Mouse (Mus musculus): Measurements from ENCODE around the gene Adpgk. TPM values are rescaled to one million over a fixed set of nuclear protein-coding genes. Genes with fewer than 3 reads are reported as not detected.

The Adpgk gene
- total and polyA plus RNA-seq, 2 experiments from 2014 or later: 10.1 to 17.4 TPM

- TF ChIP-seq CTCF (IDR thresholded peaks at IDR 0.05; ENCODE audit: low read depth) (peak; percentile 80), EP300 (IDR thresholded peaks at IDR 0.05; ENCODE audit: low read depth) (no peak)
- H3K4me1 ChIP-seq (ENCODE audit: control insufficient read depth, insufficient read depth): no peaks in the 10 kb centered on the region
- H3K4me2 ChIP-seq (ENCODE audit: low read depth, low read length): peak overlapping the region; percentile 30; the same call in 1 of the 2 replicates
- H3K27me3 ChIP-seq (ENCODE audit: control insufficient read depth, insufficient read depth, low read length): no peaks in the 10 kb centered on the region
- H3K27ac ChIP-seq (ENCODE audit: low read depth): no peak overlapping the region
- WGBS: 53% methylated on average over 17 of the region's 27 CpGs
- no peak overlapping the region for H3K9ac ChIP-seq (replicated peaks; ENCODE audit: low read depth, low read length)
- DNase-seq (ENCODE audit: low spot score) (peak; percentile 49), ATAC-seq (ENCODE audit: insufficient read depth, low read depth) (peak; percentile 76; the same call in 1 of the 2 replicates)
- H3K36me3 ChIP-seq (replicated peaks; ENCODE audit: control insufficient read depth, insufficient read depth, low read length): no peaks in the 10 kb centered on the region
- no peaks in the 10 kb centered on the region for H3K9me3 ChIP-seq (replicated peaks; ENCODE audit: control insufficient read depth, low read length)
- no peak overlapping the region for H3K4me3 ChIP-seq (ENCODE audit: low read depth, low read length)
Observed at GRCm38 (mm10) chr9:59281871-59282682, 9.3 kb upstream of the Adpgk start.

DNA sequence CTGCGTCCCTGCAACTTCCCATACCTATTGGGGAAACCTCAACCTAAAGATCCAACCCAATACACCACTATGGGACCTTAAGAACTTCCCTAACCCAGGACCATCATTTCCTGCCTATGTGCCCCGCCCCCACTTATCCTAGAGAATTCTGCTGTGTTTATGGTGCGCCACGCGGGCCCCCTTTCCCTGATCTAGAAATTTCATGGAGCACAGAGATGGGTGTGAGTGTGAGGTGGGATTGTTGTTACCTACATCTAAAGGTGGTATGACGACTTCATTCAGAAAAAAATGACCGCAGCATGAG, 8.7 kb upstream of the Adpgk start:
- H3K4me3 ChIP-seq (ENCODE audit: low read depth, low read length): no peak overlapping the region
- H3K4me1 ChIP-seq (ENCODE audit: control insufficient read depth, insufficient read depth): no peaks in the 10 kb centered on the region
- peak overlapping the region; percentile 30; the same call in 1 of the 2 replicates for H3K4me2 ChIP-seq (ENCODE audit: low read depth, low read length)
- no peak for DNase-seq (ENCODE audit: low spot score)
- TF ChIP-seq CTCF (IDR thresholded peaks at IDR 0.05; ENCODE audit: low read depth) (no peak), EP300 (IDR thresholded peaks at IDR 0.05; ENCODE audit: low read depth) (no peak)
- H3K9ac ChIP-seq (replicated peaks; ENCODE audit: low read depth, low read length): no peak overlapping the region
- no peaks in the 10 kb centered on the region for H3K36me3 ChIP-seq (replicated peaks; ENCODE audit: control insufficient read depth, insufficient read depth, low read length)
- no peak overlapping the region for H3K27ac ChIP-seq (ENCODE audit: low read depth)
- no peaks in the 10 kb centered on the region for H3K9me3 ChIP-seq (replicated peaks; ENCODE audit: control insufficient read depth, low read length)
- H3K27me3 ChIP-seq (ENCODE audit: control insufficient read depth, insufficient read depth, low read length): no peaks in the 10 kb centered on the region
- WGBS: 39% methylated on average over 7 of the region's 7 CpGs
- no peak for ATAC-seq (ENCODE audit: insufficient read depth, low read depth)

GRCm38 (mm10) chr9:59285614-59286013, 5.7 kb upstream of the Adpgk start:
- TF ChIP-seq EP300 (IDR thresholded peaks at IDR 0.05; ENCODE audit: low read depth): no peak
- Histone ChIP-seq H3K4me3 (ENCODE audit: low read depth, low read length) (no peak overlapping the region), H3K9ac (replicated peaks; ENCODE audit: low read depth, low read length) (no peak overlapping the region), H3K27ac (ENCODE audit: low read depth) (no peak overlapping the region), H3K36me3 (replicated peaks; ENCODE audit: control insufficient read depth, insufficient read depth, low read length) (no peaks in the 10 kb centered on the region), H3K4me2 (ENCODE audit: low read depth, low read length) (no peak overlapping the region), H3K4me1 (ENCODE audit: control insufficient read depth, insufficient read depth) (peaks cover 7% of the 10 kb centered on the region; the same call in 1 of the 2 replicates), H3K9me3 (replicated peaks; ENCODE audit: control insufficient read depth, low read length) (no peaks in the 10 kb centered on the region), H3K27me3 (ENCODE audit: control insufficient read depth, insufficient read depth, low read length) (no peaks in the 10 kb centered on the region)
- 60% methylated on average over 6 of the region's 6 CpGs for WGBS
- DNase-seq (ENCODE audit: low spot score) (no peak), ATAC-seq (ENCODE audit: insufficient read depth, low read depth) (no peak)

DNA sequence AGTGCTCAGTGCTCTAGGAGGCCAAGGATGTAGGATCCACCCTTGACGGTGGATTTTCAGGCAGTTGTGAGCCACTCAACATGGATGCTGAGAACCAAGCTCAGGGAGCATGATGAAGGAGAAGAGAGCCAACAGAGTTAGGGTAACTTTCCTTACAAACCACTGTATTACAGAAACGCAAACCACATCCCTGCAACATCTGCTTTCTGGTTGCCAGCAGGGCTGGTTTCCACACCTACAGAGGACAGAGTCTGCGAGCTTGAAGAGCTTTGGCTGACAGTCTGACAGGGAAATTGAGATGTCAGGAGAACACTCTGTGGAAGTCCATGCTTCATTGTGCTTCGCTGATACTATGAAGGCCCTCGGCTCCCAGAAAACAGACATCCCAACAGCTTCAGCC, 3.3 kb upstream of the Adpgk start:
- Histone ChIP-seq H3K27me3 (ENCODE audit: control insufficient read depth, insufficient read depth, low read length) (no peaks in the 10 kb centered on the region), H3K36me3 (replicated peaks; ENCODE audit: control insufficient read depth, insufficient read depth, low read length) (no peaks in the 10 kb centered on the region), H3K9ac (replicated peaks; ENCODE audit: low read depth, low read length) (no peak overlapping the region), H3K4me1 (ENCODE audit: control insufficient read depth, insufficient read depth) (peaks cover 11% of the 10 kb centered on the region; the same call in 1 of the 2 replicates), H3K27ac (ENCODE audit: low read depth) (no peak overlapping the region), H3K4me3 (ENCODE audit: low read depth, low read length) (no peak overlapping the region), H3K4me2 (ENCODE audit: low read depth, low read length) (no peak overlapping the region), H3K9me3 (replicated peaks; ENCODE audit: control insufficient read depth, low read length) (no peaks in the 10 kb centered on the region)
- no peak for DNase-seq (ENCODE audit: low spot score)
- no peak for TF ChIP-seq CTCF (IDR thresholded peaks at IDR 0.05; ENCODE audit: low read depth)
- no peak for TF ChIP-seq EP300 (IDR thresholded peaks at IDR 0.05; ENCODE audit: low read depth)
- no peak for ATAC-seq (ENCODE audit: insufficient read depth, low read depth)
- 49% methylated on average over 5 of the region's 5 CpGs for WGBS

DNA sequence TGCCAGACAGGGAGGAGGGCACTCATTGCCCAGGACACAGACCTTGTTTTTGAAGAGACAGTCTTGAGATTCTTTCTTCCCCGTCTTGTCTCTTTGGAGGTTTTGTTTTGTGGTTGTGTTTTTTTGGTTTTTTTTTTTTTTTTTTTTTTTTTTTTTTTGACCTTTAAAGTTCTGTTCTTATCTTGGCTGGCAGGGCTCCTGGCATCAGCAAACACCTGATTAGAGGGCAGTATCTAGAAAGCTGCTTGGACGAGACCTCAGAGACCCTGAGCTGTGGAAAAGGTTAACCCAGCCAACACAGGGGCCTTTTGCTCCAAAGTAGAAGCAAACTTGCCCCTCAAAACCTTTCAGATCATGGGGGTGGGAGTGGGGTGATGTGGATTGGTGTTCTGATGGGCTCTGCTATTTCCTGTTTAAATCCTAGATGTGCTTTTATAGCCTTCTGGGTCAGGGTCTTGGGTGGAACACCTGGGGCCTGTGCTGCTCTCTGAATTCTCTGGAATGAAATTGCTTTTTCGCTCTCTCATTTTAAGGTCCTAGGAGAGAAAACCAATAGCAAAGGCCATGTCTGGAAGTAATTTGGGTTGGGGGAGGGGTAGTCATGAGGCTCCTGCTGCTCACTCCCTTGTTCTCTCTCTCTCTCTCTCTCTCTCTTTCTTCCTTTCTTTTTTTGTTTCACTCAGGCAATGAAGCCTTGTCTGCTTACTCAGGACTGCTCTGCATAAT, 2.5 kb upstream of the Adpgk start:
- Histone ChIP-seq H3K9me3 (replicated peaks; ENCODE audit: control insufficient read depth, low read length) (no peaks in the 10 kb centered on the region), H3K4me3 (ENCODE audit: low read depth, low read length) (no peak overlapping the region), H3K4me2 (ENCODE audit: low read depth, low read length) (no peak overlapping the region), H3K4me1 (ENCODE audit: control insufficient read depth, insufficient read depth) (peaks cover 11% of the 10 kb centered on the region; the same call in 1 of the 2 replicates), H3K36me3 (replicated peaks; ENCODE audit: control insufficient read depth, insufficient read depth, low read length) (no peaks in the 10 kb centered on the region), H3K9ac (replicated peaks; ENCODE audit: low read depth, low read length) (no peak overlapping the region), H3K27ac (ENCODE audit: low read depth) (no peak overlapping the region), H3K27me3 (ENCODE audit: control insufficient read depth, insufficient read depth, low read length) (no peaks in the 10 kb centered on the region)
- ATAC-seq (ENCODE audit: insufficient read depth, low read depth) (no peak), DNase-seq (ENCODE audit: low spot score) (no peak)
- no peak for TF ChIP-seq CTCF (IDR thresholded peaks at IDR 0.05; ENCODE audit: low read depth)
- TF ChIP-seq EP300 (IDR thresholded peaks at IDR 0.05; ENCODE audit: low read depth): no peak
- 67% methylated on average over 3 of the region's 3 CpGs for WGBS

Data from heart, postnatal 0 days (tissue).